Mouse (Mus musculus) lung, postnatal 25 days (tissue): Measurements from ENCODE around the gene Dgkb.

Experiments used
- DNase-seq: peaks from one replicate; pipeline ENCODE4 v3.0.0; 2022; ENCODE audit warnings: low spot score

Gene Dgkb

DNA sequence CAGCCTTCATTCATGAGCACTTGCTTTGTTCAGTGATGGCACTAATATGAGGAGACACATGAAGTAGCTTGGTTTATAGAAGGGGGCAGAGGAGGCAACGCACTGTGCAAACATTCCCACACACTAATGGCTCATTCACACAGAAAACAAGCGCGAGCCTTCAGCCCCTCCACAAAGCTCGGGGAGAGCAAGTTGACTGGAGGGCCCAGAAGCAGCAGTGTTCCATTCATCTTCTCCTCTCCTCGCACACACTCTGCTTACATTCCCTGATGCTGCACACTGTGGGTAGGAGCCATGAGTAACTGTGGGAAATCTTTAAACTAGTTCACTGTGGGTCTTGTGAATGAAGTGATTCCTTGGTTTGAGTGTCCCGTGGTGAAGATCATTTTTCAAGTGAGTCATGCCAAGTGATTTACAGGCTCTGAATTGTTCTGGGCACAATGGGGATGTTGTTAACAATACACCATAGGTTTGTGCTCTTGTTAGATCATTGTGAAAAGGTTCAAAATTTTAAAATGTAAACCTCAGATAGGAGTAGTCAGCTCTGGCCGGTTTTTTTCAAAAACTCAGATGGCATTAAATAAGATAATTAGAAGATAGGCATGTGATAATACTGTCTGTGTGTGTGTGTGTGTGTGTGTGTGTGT, 779.0 kb downstream of the Dgkb start:
- no peak for DNase-seq

DNA sequence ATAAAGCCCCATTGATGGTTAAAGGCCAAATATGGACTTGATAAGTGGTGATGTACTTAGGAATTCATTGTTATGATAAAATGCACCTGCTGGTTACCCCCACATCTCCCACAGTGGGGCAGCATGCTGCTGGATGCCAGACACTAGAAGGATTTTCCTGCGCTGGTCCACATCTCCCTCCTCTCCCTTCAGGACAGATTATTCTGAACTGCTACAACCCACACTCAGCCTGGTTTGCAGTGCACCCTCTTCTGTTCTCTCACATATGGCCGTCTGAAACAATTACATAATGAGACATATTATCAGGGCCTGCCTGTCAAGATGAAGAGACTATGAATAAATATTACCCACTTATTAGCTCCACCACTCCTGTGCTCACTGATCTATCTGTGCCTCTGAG, 780.6 kb downstream of the Dgkb start:
- no peak for DNase-seq

DNA sequence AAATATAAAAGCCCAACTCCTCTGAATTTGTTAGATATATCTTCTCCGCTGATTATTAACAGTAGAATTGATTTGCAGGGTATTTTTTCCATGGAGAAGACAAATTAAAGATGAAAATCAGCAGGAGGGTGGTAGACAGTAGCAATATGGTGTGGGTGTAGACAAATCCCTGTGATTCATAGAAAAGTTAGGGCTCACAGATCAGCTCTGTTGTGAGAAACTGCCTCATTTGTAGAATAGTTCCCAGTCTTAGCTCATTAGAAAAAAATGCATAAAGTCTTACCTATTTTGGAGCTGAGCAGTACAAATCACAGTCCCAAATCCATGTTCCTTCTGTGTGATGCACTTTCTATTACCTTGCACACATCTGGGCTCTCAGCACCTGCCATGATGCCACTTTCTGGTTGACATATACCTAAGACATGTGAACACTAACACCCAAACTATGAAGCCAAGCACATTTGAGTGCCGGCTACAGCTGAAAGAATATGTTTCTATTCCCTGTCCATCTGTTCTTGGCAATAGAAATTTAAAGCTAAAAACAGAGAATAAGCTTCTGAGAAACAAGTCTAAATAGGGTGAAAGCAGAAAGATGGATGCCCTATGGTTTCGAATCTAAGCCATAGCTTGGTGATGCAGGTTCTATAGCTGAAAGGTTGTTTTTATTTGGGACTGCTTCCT, 782.8 kb downstream of the Dgkb start:
- DNase-seq: no peak

GRCm38 (mm10) chr12:38608104-38608503, 790.6 kb downstream of the Dgkb start:
- no peak for DNase-seq

DNA sequence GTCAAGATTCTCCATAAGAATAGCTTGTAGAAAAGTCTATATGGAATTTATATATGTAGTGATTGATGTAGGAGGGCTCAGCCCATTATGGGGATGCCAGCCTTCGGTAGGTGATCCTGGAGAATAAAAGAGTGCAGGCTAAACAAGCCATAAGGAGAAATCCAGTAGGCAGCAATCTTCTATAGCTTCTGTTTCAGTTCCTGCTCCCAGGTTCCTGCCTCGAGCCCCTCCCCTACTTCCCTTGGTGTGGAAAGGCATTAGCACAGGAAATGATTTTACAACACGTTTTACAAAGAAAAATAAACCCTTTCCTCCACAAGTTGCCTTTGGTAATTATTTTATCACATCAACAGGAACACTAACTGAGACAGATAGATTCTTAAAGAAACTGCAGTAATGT, 850.7 kb downstream of the Dgkb start:
- no peak for DNase-seq
